Mouse (Mus musculus) adrenal gland, postnatal 36 days (tissue): ENCODE data around the gene Slco1a5. TPM values are rescaled to one million over a fixed set of nuclear protein-coding genes. Genes with fewer than 3 reads are reported as not detected.
"Not testable (repeated sequence)": the region's sequence is repeated elsewhere in the genome, so short reads cannot be mapped to it uniquely, and the experiment has no call there.

Experiments used
- DNase-seq, 2 experiments: peaks; one replicate each; pipeline ENCODE4 v3.0.0; 2021; ENCODE audit warnings: mixed read lengths in 1 of 2
- long read RNA-seq, 2 experiments: library from polyadenylated mRNA; stranded (forward); transcript quantifications; one replicate each; pipeline ENCODE4 v2.0.0; 2021; ENCODE audit warnings: borderline sequencing depth in 2 of 2
- total RNA-seq, 2 experiments: library from RNA; stranded (reverse); gene quantifications; 2 replicates each; pipeline ENCODE4 v1.2.3; 2021

Gene Slco1a5
- total RNA-seq: not detected
- long read RNA-seq, experiment 1: 0 reads
- long read RNA-seq, experiment 2: 0 reads

- DNase-seq: no peak
Observed at GRCm38 (mm10) chr6:142322881-142323280, at the start of gene Slco1a5. Slco1a5 (minus strand) TSS chr6:142322981.

- no peak for DNase-seq
Observed at GRCm38 (mm10) chr6:142369568-142369967, 46.8 kb upstream of the Slco1a5 start.

GRCm38 (mm10) chr6:142367565-142367964 is 44.8 kb upstream of the Slco1a5 start:
- DNase-seq: no peak

DNA sequence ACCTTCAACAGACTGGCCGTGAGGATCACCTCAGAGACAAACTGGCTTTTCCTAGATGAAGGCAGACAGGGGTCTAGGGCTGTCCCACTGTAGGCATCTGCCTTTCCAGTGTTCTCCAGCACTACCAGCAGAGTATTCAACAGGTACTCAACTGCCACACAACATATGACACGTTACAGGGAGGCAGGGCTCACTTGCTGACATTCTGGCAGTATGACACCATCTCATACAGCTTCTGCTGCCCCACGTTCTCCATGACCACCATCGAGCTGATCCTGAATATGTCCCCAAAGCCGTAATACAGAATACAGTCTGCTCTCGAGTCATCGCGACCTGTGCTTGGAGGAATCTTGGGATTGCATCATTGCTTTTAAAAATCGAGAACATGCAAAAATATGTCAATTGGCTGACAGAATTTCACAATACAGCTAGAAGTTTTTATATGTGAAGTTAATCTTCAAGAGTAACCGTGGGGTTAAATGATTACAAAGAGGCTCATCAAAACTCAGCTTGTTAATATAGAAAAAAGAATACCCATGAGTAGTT is 43.8 kb upstream of the Slco1a5 start:
- no peak for DNase-seq

- no peak for DNase-seq
Observed at GRCm38 (mm10) chr6:142365742-142366472, 43.1 kb upstream of the Slco1a5 start.

- peak in 1 of 2 experiments; percentile 34 for DNase-seq
Observed at GRCm38 (mm10) chr6:142363019-142363576, 40.3 kb upstream of the Slco1a5 start.

DNA sequence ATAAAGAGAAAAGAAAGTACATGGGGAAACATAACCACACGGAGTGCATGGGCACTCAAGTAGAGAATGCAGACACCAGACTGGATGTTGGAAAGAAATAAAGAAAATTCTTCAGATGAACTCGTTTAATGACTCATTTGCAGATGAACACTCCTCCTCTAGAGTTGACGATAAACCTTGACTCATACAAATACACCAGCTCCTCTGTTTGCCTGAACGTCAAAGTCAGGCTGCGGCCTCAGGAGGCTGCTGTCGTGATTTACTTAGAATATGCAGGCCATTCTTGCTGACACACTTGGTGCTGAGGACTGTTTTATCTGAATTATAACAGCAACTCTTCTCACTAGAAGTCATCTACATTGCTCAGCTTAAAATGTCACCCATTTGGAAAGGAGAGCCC is 39.3 kb upstream of the Slco1a5 start:
- no peak for DNase-seq

DNA sequence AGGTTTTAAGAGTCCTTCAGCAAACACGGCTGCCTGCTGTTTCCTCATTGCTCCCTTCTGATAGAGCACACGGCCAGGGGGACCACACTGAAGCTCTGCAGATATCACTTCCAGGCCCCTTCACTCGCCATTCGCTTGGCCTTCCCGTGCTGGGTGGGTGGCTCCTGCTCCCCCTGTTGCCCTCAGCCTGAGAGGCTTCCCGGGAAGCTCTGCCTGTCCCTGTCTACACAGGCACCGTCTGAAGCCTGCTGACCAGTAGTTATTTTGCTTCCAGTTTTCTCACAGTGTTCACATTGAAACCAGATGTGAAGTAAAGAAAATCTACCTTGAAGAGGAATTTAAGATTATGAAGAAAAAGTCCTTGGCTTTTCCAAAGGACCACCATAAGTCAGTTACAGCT is 34.3 kb upstream of the Slco1a5 start:
- DNase-seq: no peak

DNA sequence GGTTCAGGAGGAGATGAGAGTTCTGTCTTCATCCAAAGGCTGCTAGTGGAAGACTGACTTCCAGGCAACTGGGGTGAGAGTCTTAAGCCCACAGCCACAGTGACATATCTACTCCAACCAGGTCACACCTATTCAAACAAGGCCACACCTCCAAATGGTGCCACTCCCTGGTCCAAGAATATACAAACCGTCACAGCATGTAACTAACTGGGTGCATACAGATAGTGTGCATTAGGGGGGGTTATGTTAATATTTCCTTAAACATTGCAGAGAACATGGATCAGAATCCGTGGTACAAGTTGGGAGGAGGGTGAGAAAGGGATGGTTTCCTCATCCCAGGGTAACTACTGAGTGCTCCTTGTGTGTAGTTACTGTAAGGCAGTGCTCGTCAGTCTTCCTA is 29.3 kb upstream of the Slco1a5 start:
- not testable (repeated sequence) for DNase-seq

DNA sequence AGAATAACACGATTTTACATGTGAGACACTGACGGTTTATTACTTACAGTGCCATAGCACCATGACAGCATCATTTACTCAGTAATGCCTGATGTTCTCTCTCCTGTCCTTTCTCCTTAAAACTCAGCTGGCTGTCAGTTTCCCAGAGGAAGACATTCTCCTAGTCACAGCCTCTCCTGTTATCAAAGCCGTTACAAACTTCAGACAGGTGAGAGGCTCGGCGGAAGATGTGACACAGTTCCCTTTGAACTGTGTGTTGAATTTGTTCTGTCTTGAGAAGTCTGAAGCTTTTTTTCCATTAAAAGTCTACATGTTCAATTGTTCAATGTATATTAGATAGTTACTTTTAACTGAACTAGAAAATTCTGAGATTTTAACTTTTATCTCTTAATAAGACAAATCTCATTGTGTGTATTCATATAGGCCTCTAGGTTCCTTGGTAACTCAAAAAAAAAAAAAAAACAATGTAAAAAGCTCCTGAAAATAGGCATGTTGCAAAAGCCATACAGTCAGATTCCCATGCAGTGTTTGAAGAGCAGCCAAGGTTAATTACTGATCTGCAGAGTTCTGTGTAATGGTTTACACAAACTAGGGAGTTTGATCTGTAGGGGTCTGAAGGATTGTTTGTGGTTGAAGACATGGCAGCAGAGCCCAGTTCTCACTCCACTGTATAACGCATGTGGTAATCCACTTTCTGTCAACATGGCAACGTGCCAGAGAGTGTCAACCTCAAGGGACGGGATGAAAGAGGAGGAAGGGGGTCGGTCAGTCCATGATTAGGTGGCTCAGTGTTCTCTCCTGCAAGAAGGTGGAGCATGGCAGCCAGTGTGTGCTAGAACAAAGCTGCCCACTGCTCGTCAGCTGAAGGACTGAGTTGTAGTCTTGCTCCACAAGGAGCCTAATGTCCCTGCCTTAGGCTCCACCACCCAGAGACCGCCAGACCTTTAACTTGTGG is 24.9 kb upstream of the Slco1a5 start:
- no peak for DNase-seq

GRCm38 (mm10) chr6:142346181-142347110 is 23.7 kb upstream of the Slco1a5 start:
- no peak for DNase-seq

GRCm38 (mm10) chr6:142345440-142346038 is 22.8 kb upstream of the Slco1a5 start, which contains the start of gene Pyroxd1:
Pyroxd1 (plus strand) TSS chr6:142345654.
- peak; percentile 86 to 89 for DNase-seq

DNA sequence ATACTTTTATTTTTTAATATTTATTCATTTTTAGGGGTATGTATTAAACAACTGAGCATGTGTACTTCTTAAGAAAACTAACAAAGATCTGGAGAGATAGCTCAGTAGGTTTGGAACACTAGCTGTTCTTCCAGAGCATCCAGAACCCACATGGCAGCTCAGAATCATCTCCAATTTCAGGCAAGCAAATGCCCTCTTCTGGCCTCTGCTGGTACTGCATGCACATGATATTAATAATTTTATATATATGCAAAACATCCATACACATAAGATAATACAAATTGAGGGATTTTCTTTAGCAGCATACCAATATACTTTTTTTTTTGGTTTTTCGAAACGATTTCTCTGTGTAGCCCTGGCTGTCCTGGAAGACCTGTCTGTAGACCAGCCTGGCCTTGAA is 20.8 kb upstream of the Slco1a5 start:
- peak; percentile 22 to 31 for DNase-seq

GRCm38 (mm10) chr6:142339576-142339975 is 16.8 kb upstream of the Slco1a5 start:
- DNase-seq: no peak

DNA sequence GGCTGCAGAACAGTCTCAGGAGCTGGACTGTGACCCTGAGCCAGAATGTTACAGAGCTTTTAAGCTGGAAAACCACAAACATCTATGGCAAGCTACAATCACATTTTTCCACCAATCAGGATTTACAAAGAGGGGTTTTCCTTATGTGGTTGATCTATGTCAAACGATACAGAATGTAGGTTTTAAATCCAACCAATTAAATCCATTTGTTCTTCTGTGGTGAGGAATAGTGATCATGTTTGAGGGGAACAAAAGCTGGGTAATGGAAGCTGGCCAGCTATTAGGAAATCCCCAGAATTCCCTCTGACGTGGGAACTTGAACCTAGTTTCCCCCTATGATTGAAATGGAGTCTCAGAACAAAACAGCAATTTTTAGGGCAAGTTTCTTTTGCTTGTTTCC is 16.2 kb upstream of the Slco1a5 start:
- DNase-seq: no peak

- DNase-seq: no peak
Observed at GRCm38 (mm10) chr6:142329201-142329600, 6.4 kb upstream of the Slco1a5 start.

- DNase-seq: no peak
Observed at GRCm38 (mm10) chr6:142326598-142326997, 3.8 kb upstream of the Slco1a5 start.

- DNase-seq: no peak
Observed at GRCm38 (mm10) chr6:142317106-142317505, 5.7 kb downstream of the Slco1a5 start.

DNA sequence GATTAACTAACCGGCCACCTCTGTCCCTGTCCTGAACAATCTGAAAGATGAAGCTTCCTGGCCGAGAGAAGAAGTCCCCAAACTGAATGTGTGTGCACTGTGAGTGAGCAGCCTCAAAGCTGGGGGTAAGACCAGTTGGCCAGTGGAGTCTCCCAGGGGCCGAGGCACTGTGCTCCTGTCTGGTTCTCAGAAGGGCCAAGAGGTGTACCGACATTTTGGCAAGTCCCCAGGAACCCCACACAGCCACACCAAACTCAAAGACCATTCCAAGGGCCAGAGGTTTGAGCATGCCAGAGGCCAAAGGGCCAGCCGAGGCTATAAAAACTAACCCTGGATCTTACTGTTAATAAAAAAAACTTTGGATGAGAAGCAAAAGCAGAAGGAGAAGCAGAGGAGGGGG is 8.5 kb downstream of the Slco1a5 start:
- no peak for DNase-seq

DNA sequence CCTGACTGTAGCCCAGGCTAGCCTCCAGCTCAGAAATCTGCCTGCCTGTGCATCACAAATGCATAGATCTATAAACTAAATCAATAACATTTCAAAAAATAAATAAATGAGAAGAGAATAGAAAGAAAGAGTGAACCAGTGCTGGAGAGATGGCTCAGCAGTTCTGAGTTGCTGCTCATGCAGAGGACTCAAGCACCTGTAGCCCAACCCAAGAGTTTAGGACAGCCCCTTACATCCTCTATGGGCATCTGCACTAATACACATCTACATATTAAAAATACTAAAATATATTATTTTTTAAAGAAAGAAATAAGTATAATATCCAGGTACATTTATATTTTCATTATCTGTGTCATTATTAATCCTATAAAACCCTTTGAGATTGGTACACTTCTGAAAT is 17.7 kb downstream of the Slco1a5 start:
- no peak for DNase-seq

DNA sequence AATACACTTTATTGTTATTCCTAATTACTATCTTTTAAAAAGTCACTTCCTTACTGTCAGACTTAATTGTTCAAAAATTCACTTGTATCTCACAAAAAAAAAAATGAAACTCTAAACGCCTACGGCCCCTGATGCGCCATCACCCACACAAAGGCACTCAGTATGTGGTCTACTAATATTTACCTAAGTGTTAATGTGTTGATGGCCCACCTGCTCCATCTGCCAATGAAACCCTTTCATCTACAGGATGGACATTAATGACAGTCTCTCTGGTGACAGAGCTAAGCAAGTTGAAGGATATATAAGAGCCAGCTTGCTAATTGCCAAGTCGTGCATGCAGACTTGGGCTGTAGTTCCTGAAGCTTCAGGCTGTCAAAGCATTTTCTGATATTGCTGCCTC is 24.7 kb downstream of the Slco1a5 start, which contains the start of gene Iapp:
Iapp (plus strand) TSS at position 326 of the 400 bp plus-strand sequence.
- no peak for DNase-seq
